Mouse (Mus musculus) adrenal gland, postnatal 4 days (tissue): ENCODE results near the gene Eif4b. TPM values are rescaled to one million over a fixed set of nuclear protein-coding genes. Genes with fewer than 3 reads are reported as not detected.

ENCODE experiments used
- total RNA-seq, 2 experiments: library from RNA; stranded (reverse); gene quantifications; 2 replicates each; pipeline ENCODE4 v1.2.3; 2021

Eif4b gene
- total RNA-seq, 2 experiments from 2014 or later: 352 to 356 TPM

Other genes with a start within 250 kb of the Eif4b start
- gene Krt1, start 223.0 kb upstream of the Eif4b start, total RNA-seq: under 1 TPM; 0.39 to 0.45 TPM
- gene Krt77, start 204.1 kb upstream of the Eif4b start, total RNA-seq: not detected
- gene Krt76, start 180.9 kb upstream of the Eif4b start, total RNA-seq: not detected
- not detected for gene Krt4, start 149.0 kb upstream of the Eif4b start, total RNA-seq
- gene Krt79, start 133.4 kb upstream of the Eif4b start, total RNA-seq: 1 to 10 TPM; 1.2 to 1.4 TPM
- not detected for gene Krt78, start 119.5 kb upstream of the Eif4b start, total RNA-seq
- 10 to 100 TPM; 18.8 TPM for gene Krt8, start 69.3 kb upstream of the Eif4b start, total RNA-seq
- gene Krt18, start 45.6 kb upstream of the Eif4b start, total RNA-seq: 10 to 100 TPM; 17.3 to 22.9 TPM
- 10 to 100 TPM; 60.9 to 63.6 TPM for gene Tns2, start 26.6 kb downstream of the Eif4b start, total RNA-seq
- 10 to 100 TPM; 32.5 to 35.9 TPM for gene Spryd3, start 62.5 kb downstream of the Eif4b start, total RNA-seq
- 10 to 100 TPM; 33.9 to 34.4 TPM for gene Igfbp6, start 70.6 kb downstream of the Eif4b start, total RNA-seq
- gene Soat2, start 76.8 kb downstream of the Eif4b start, total RNA-seq: 1 to 10 TPM in 1 of 2 experiments, under 1 TPM in 1; 0.78 to 3.8 TPM
- 100 to 1,000 TPM; 131 to 134 TPM for gene Zfp740, start 129.5 kb downstream of the Eif4b start, total RNA-seq
- gene Csad, start 131.0 kb downstream of the Eif4b start, total RNA-seq: 100 to 1,000 TPM in 1 of 2 experiments, 10 to 100 TPM in 1; 90.0 to 106 TPM
- 1 to 10 TPM; 1.1 to 3.6 TPM for gene Itgb7, start 158.2 kb downstream of the Eif4b start, total RNA-seq
- gene Rarg, start 183.7 kb downstream of the Eif4b start, total RNA-seq: 10 to 100 TPM; 24.8 to 28.6 TPM
- under 1 TPM; 0.17 to 0.31 TPM for gene Gm9918, start 196.8 kb downstream of the Eif4b start, total RNA-seq
- gene Mfsd5, start 205.7 kb downstream of the Eif4b start, total RNA-seq: 10 to 100 TPM; 34.4 to 36.7 TPM
- gene Espl1, start 222.5 kb downstream of the Eif4b start, total RNA-seq: 10 to 100 TPM; 16.5 to 24.5 TPM